Mouse (Mus musculus) intestine, embryonic 16.5 days (tissue): ENCODE results near the gene Il21r. TPM values are rescaled to one million over a fixed set of nuclear protein-coding genes. Genes with fewer than 3 reads are reported as not detected.

Experiments used
- ATAC-seq: fragments of 200-750 bp; cut with Nextera tagmentation; 2 replicates; pipeline ENCODE4 v1.8.0; 2017; ENCODE audit warnings: moderate TSS enrichment, moderate library complexity
- H3K27ac ChIP-seq: fragments of 300-500 bp; sonication (generic); 2 replicates; pipeline ENCODE4 v1.5.1; 2014; ENCODE audit warnings: mild to moderate bottlenecking, low read length
- H3K27me3 ChIP-seq: fragments of 300-500 bp; sonication (generic); replicated peaks from 2 replicates; pipeline ENCODE4 v1.6.1; 2014; ENCODE audit warnings: low read length, control low read depth, mixed read lengths; ENCODE audit not compliant: control insufficient read depth, insufficient read depth
- H3K36me3 ChIP-seq: fragments of 300-500 bp; sonication (generic); 2 replicates; pipeline ENCODE4 v1.6.1; 2014; ENCODE audit warnings: low read length, control low read depth; ENCODE audit not compliant: control insufficient read depth, insufficient read depth
- H3K4me1 ChIP-seq: fragments of 300-500 bp; sonication (generic); 2 replicates; pipeline ENCODE4 v1.6.1; 2014; ENCODE audit warnings: low read length, control low read depth, mixed read lengths; ENCODE audit not compliant: control insufficient read depth, insufficient read depth
- H3K4me2 ChIP-seq: fragments of 300-500 bp; sonication (generic); 2 replicates; pipeline ENCODE4 v1.6.1; 2014; ENCODE audit warnings: low read depth, low read length, control low read depth
- H3K4me3 ChIP-seq: fragments of 300-500 bp; sonication (generic); 2 replicates; pipeline ENCODE4 v1.5.1; 2014; ENCODE audit warnings: mild to moderate bottlenecking, low read length
- H3K9ac ChIP-seq: fragments of 300-500 bp; sonication (generic); 2 replicates; pipeline ENCODE4 v1.6.1; 2014; ENCODE audit warnings: low read depth, low read length
- H3K9me3 ChIP-seq: fragments of 300-500 bp; sonication (generic); 2 replicates; pipeline ENCODE4 v1.6.1; 2016; ENCODE audit warnings: low read length, control low read depth; ENCODE audit not compliant: control insufficient read depth
- WGBS: fragments of 180-500 bp; shearing (Covaris S2); extraction: QIAGEN DNeasy Blood & Tissue Kit; methylation state at CpG from one replicate; pipeline ENCODE4 v1.1.7; 2014; 5-methylcytosine and 5-hydroxymethylcytosine counted together
- polyA plus RNA-seq: library from polyadenylated mRNA; unstranded; fragments of >200 nt; fragmentation: Nextera tagmentation; extraction: Ambion mirVana; gene quantifications from 2 replicates; pipeline ENCODE4 v1.2.1, GENCODE M21; 2015

Il21r gene
- polyA plus RNA-seq, 1 experiment from 2014 or later = 0.59 TPM

GRCm38 (mm10) chr7:125572737-125573136 lies 30.5 kb upstream of the Il21r start:
- WGBS = 73% methylated on average over 6 of the region's 6 CpGs
- no peak overlapping the region for H3K4me2 ChIP-seq
- H3K4me1 ChIP-seq = peaks cover 17% of the 10 kb centered on the region
- peaks cover 9% of the 10 kb centered on the region; the same call in 1 of the 2 replicates for H3K36me3 ChIP-seq
- H3K27ac ChIP-seq = no peak overlapping the region
- no peaks in the 10 kb centered on the region for H3K9me3 ChIP-seq
- ATAC-seq = no peak
- H3K4me3 ChIP-seq = no peak overlapping the region
- no peak overlapping the region for H3K9ac ChIP-seq
- no peaks in the 10 kb centered on the region for H3K27me3 ChIP-seq

GRCm38 (mm10) chr7:125573849-125574248 lies 29.4 kb upstream of the Il21r start:
- no peaks in the 10 kb centered on the region for H3K27me3 ChIP-seq
- no peak overlapping the region for H3K4me3 ChIP-seq
- no peaks in the 10 kb centered on the region for H3K9me3 ChIP-seq
- H3K27ac ChIP-seq = no peak overlapping the region
- WGBS = 73% methylated on average over 2 of the region's 2 CpGs
- peaks cover 9% of the 10 kb centered on the region; the same call in 1 of the 2 replicates for H3K36me3 ChIP-seq
- H3K4me1 ChIP-seq = peaks cover 21% of the 10 kb centered on the region
- no peak overlapping the region for H3K9ac ChIP-seq
- no peak overlapping the region for H3K4me2 ChIP-seq
- ATAC-seq = no peak

- Histone ChIP-seq H3K4me3 (no peak overlapping the region), H3K27ac (no peak overlapping the region), H3K9ac (no peak overlapping the region), H3K27me3 (no peaks in the 10 kb centered on the region), H3K4me1 (peaks cover 21% of the 10 kb centered on the region), H3K36me3 (peaks cover 3% of the 10 kb centered on the region; the same call in 1 of the 2 replicates), H3K4me2 (no peak overlapping the region), H3K9me3 (no peaks in the 10 kb centered on the region)
- ATAC-seq = no peak
- WGBS = 86% methylated on average over 3 of the region's 3 CpGs
Observed at GRCm38 (mm10) chr7:125574832-125575231, 28.4 kb upstream of the Il21r start.

GRCm38 (mm10) chr7:125575738-125576540 lies 27.3 kb upstream of the Il21r start:
- no peak for ATAC-seq
- peaks cover 24% of the 10 kb centered on the region for H3K4me1 ChIP-seq
- H3K4me2 ChIP-seq = no peak overlapping the region
- H3K9ac ChIP-seq = peak overlapping the region; percentile 22; the same call in 1 of the 2 replicates
- no peak overlapping the region for H3K4me3 ChIP-seq
- H3K27me3 ChIP-seq = no peaks in the 10 kb centered on the region
- H3K36me3 ChIP-seq = peaks cover 3% of the 10 kb centered on the region; the same call in 1 of the 2 replicates
- no peaks in the 10 kb centered on the region for H3K9me3 ChIP-seq
- no peak overlapping the region; the same call in 1 of the 2 replicates for H3K27ac ChIP-seq
- WGBS = 80% methylated on average over 16 of the region's 16 CpGs

GRCm38 (mm10) chr7:125576982-125577381 lies 26.2 kb upstream of the Il21r start:
- H3K9ac ChIP-seq = peak overlapping the region; percentile 16; the same call in 1 of the 2 replicates
- ATAC-seq = peak; percentile 43

GRCm38 (mm10) chr7:125577486-125578088 lies 25.6 kb upstream of the Il21r start:
- WGBS = 68% methylated on average over 11 of the region's 11 CpGs
- ATAC-seq = peak; percentile 13; the same call in 1 of the 2 replicates
- Histone ChIP-seq H3K9ac (0 out of 2 replicates have a peak overlapping the region, but pooled peaks have one; percentile 16), H3K36me3 (no peaks in the 10 kb centered on the region; the same call in 1 of the 2 replicates), H3K27ac (peak overlapping the region; percentile 49), H3K4me3 (no peak overlapping the region), H3K27me3 (no peaks in the 10 kb centered on the region), H3K4me2 (no peak overlapping the region), H3K4me1 (peaks cover 24% of the 10 kb centered on the region), H3K9me3 (no peaks in the 10 kb centered on the region)

More at GRCm38 (mm10) chr7:125576982-125577381, 26.2 kb upstream of the Il21r start:
- Histone ChIP-seq H3K4me3 (no peak overlapping the region), H3K36me3 (no peaks in the 10 kb centered on the region; the same call in 1 of the 2 replicates), H3K27me3 (no peaks in the 10 kb centered on the region), H3K9me3 (no peaks in the 10 kb centered on the region), H3K27ac (peak overlapping the region; percentile 49), H3K4me1 (peaks cover 24% of the 10 kb centered on the region), H3K4me2 (no peak overlapping the region)
- WGBS = 55% methylated on average over 7 of the region's 7 CpGs

- Histone ChIP-seq H3K4me1 (peaks cover 24% of the 10 kb centered on the region), H3K27ac (no peak overlapping the region), H3K4me3 (no peak overlapping the region), H3K9me3 (no peaks in the 10 kb centered on the region), H3K36me3 (no peaks in the 10 kb centered on the region; the same call in 1 of the 2 replicates), H3K9ac (no peak overlapping the region), H3K4me2 (no peak overlapping the region), H3K27me3 (no peaks in the 10 kb centered on the region)
- 75% methylated on average over 3 of the region's 3 CpGs for WGBS
- ATAC-seq = no peak
Observed at GRCm38 (mm10) chr7:125578106-125578505, 25.1 kb upstream of the Il21r start.

- H3K4me3 ChIP-seq = no peak overlapping the region
- ATAC-seq = no peak
- no peak overlapping the region for H3K4me2 ChIP-seq
- no peaks in the 10 kb centered on the region for H3K9me3 ChIP-seq
- no peaks in the 10 kb centered on the region; the same call in 1 of the 2 replicates for H3K36me3 ChIP-seq
- no peak overlapping the region for H3K9ac ChIP-seq
- no peaks in the 10 kb centered on the region for H3K27me3 ChIP-seq
- WGBS = 78% methylated on average over 9 of the region's 9 CpGs
- no peak overlapping the region for H3K27ac ChIP-seq
- peaks cover 24% of the 10 kb centered on the region for H3K4me1 ChIP-seq
Observed at GRCm38 (mm10) chr7:125579545-125580219, 23.5 kb upstream of the Il21r start.

GRCm38 (mm10) chr7:125580220-125580549 lies 23.0 kb upstream of the Il21r start:
- H3K4me1 ChIP-seq = peaks cover 24% of the 10 kb centered on the region
- no peak overlapping the region for H3K4me2 ChIP-seq
- H3K9me3 ChIP-seq = no peaks in the 10 kb centered on the region
- H3K36me3 ChIP-seq = no peaks in the 10 kb centered on the region; the same call in 1 of the 2 replicates
- ATAC-seq = no peak
- H3K27ac ChIP-seq = no peak overlapping the region
- H3K4me3 ChIP-seq = no peak overlapping the region
- no peak overlapping the region for H3K9ac ChIP-seq
- no peaks in the 10 kb centered on the region for H3K27me3 ChIP-seq
- WGBS = 88% methylated on average over 1 of the region's 1 CpGs
